Mouse (Mus musculus): ENCODE results near the gene Cnp. TPM values are rescaled to one million over a fixed set of nuclear protein-coding genes. Genes with fewer than 3 reads are reported as not detected.
"Not testable (repeated sequence)": the region's sequence is repeated elsewhere in the genome, so short reads cannot be mapped to it uniquely, and the experiment has no call there.

Cnp gene
- 25.2 and 26.1 TPM in 2 replicates for polyA plus RNA-seq (2012; rRNA removed)

DNA sequence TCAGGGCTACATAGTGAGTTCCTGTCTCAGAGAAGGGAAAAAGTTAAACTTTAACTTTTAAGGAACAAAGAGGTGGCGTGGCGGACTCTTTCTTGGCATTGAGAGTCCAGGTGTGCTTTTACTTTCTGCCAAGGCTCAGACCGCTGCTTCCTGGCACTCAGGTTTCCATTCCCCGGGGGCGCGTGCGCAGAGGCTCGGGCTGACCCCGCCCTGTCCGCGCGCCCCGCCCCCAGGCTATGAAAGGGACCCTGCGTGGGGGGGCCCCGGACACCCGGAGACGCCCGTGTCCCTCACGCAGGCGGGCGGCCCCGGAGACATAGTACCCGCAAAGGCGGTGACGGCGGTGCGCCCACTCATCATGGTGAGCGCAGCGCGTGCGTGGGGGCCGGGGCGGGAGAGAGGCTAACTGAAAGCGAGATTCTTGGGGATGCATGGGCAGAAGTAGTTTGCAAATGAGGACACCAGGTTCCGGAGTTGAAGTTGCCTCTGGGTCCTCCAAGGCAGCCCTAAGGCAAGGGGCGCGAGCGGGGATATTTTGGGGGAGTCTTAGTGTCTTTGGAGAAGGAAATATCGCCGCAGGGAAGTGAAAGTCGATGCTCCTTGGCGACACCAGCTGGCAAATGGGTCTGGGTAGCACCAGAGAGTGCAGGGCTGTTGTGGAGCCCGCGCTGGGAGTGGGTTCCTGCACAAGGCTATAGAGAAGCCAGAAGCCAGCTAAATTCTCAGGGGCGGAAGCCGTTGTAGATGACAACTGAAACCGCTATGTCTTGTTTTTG is at the start of gene Cnp:
Cnp (plus strand) TSS at position 197 of the 776 bp plus-strand sequence.
- no peak for DNase-seq (ENCODE audit: low read depth)

DNA sequence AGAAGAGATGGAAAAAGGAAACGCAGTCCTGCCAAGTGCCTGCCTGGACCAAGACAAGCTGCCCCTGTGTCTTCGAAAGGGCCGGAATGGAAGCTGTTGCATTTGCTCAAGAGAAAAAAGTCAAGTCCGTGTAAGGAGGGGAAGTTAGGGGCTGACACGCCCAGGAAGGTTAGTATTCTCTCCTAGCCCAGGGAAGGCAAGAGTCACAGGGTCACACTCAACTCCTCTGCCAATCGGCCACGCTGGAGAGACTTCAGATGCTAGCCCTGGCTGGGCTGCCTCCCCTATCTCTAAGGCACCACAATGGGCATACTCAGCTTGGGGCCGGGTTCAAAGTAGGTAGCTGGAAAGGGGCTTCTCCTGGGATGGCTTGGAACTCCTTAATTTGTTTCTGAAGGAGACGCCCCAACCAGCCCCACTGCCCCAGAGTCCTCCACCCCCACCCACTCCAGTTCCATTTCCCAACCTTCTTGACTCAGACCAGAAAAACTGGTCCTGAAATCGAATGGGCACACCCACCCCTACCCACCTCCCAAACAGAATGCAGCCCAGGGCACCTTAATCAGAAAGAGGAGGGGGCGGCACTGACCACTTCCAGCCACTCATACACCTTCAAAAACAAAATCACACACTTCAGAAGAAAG is 49.6 kb upstream of the Cnp start:
- DNase-seq (ENCODE audit: low read depth), result no peak

DNA sequence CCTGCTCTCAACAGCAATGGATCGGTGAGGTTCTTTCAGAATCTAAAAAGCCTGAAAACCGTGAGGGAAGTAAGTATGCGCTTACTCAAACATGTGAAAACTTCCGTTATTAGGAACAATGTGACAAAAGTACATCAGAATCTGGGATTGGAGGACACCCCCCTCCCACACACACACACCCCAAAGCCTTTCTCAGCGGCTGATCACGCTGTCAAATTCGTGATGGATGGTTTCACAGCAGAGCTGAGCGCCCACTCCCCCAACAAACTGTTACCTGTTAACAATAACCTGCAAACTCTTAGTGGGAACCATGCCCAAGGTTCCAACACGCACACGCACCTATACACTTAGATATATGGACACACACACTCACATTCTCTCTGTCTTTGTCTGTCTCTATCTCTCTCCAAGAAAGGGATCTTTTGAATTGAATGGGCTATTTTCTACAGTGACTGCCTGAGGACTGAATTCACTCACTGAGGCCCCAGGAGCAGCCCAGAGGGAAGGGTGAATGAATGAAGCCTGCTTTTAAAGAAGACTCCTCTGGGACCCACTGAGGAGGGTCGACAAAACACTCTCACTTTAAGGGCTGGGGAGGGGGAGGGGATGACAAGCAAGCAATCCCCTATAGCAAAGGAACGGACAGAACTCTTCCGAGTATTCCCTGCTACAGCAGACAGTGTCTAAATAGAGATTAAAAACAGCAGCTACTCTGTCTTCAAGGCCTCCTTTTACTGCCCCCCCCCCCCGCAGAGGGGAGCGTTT is 48.5 kb upstream of the Cnp start:
- no peak for DNase-seq (ENCODE audit: low read depth)

DNA sequence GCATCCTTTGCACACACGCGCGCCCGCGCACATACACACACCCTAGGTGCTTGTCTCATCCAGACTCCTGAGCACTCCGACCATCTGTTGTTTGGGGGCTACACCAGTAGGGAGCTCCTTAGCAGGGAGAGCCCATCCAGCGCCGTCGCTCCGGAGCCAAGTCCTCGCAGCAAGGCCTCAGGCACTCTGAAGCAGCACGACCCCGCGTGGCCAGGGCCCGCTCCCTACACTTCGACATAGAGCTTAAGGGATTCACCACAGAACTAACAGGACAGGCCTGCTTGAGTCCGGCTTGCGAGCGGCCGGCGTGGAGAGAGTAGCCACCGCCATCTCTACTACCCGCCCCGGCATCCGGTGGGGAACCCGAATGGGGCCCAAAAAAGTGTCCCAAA is 47.6 kb upstream of the Cnp start:
- DNase-seq (ENCODE audit: low read depth), result no peak

DNA sequence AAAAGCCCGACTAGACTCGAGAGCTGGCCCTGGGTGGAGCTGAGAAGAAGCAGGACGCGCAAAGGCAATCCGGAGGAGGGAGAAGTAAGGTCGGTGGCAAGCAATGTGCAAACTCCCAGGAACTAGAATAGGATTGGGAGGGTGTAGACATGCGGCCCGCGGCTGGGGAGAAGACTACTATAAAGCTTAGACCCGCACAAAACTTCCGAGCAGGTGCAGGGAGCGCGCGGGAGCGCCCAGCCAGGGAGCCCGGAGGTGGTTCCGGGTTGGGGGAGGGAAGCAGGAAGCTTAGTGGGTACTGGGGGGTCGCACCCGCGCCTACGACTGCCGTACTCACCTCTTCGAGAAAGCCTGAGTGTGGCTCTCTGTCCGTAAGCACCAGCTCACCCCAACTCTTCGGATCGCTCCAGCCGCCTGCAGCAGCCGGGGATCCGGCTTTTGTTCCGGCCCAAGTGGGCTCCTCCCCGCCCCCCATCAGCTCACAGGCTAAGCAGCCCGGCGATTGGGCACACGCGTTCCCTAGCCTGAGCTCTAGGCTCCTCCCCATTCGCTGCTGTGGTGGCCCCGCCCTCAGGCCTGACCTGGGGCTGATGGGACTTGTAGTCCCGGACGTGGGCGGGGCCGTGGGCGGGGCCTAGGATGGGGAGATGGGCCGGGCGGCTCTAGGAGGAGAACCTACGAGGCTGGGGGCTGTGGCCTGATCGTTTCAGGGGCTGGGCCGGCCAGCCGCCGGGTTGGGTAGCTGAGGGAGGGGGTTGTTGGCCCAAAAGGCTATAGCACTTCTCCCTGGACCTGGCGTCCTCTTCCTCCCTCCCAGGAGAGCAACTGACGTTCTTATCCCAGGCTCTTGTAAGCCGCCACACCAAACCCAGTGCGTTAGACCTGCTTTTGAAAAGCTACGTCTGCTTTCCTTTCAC is 47.0 kb upstream of the Cnp start, which contains the start of gene Acly:
Acly (minus strand) TSS at position 543 of the 917 bp plus-strand sequence.
- peak; percentile 84 for DNase-seq (ENCODE audit: low read depth)

DNA sequence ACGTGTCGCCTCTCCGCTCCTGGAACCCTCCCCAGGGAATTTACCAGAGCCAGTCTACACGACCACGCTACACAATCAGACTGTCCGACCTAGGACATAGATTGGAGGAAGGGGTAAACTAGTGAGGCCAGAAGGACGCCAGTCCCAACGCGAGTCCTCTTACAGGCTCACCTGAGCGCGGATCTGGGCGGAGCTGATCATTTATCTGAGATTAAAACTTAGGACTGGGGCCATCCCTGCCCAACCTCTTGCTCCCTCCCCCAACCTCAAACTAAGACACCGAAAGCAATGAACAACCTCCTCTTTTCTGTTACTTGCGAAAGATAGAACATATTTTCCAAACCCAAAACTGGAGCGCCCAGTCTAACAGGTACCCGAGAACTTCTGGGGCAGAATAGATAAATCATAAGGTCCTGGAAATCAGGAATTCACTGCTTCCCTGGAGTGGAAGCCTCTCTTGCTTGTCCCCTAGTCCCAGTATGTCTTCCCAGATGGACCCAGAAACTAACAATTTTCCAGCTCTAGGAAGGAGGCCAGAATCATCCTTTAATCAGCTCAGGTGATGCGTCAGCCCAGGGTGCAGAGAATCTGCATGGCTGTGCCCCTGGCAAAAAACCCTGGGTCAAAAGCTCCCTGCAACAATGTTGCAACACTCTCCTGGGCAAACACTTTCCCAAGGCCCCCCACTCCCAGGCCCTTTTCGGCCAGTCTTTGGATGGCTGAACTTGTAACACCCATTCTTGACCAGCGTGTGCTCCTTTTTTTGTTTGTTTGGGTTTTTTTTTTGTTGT is 46.1 kb upstream of the Cnp start:
- peak; percentile 77 for DNase-seq (ENCODE audit: low read depth)

DNA sequence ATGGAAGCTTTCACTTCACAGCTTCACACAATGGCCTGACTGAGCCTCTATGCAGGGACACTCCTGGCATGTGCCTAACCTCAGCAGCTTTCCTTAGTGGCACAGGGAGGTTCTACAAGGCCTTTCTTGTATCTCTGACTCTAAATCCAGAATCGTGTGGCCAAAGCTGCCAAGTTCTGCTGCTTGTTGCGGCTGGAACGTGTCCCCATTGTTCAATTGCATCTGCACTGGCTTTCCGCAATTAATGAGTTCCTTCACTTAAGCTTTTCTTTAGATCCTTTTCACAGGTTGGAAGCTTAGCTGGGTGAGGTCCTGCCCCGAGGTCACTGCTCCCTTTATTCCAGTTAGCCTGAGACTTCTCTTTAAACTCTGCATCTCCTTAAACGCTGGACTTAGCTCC is 40.8 kb upstream of the Cnp start:
- DNase-seq (ENCODE audit: low read depth), result no peak

DNA sequence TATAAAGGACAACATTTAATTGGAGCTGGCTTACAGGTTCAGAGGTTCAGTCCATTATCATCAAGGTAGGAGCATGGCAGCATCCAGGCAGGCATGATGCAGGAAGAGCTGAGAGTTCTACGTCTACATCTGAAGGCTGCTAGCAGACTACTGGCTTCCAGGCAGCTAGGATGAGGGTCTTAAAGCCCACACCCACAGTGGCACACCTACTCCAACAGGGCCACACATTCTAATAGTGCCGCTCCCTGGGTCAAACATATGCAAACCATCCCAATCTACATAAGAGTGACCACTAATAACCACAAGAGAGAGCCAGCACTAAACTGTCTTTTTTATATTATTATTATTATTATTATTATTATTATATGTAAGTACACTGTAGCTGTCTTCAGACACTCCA is 40.3 kb upstream of the Cnp start:
- DNase-seq (ENCODE audit: low read depth), result not testable (repeated sequence)

DNA sequence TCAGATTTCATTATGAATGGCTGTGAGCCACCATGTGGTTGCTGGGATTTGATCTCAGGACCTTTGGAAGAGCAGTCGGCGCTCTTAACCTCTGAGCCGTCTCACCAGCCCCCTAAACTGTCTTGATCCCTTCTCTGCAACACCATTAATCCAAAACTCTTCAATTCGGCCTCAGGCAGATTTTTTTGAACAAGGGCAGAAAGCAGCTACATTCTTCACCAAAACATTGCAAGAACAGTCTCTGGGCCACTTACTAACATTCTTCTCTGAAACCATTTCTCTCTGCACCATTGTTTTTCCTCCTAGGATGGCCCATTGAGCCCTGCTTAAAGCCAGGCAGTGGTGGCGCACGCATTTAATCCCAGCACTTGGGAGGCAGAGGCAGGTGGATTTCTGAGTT is 39.9 kb upstream of the Cnp start:
- not testable (repeated sequence) for DNase-seq (ENCODE audit: low read depth)

DNA sequence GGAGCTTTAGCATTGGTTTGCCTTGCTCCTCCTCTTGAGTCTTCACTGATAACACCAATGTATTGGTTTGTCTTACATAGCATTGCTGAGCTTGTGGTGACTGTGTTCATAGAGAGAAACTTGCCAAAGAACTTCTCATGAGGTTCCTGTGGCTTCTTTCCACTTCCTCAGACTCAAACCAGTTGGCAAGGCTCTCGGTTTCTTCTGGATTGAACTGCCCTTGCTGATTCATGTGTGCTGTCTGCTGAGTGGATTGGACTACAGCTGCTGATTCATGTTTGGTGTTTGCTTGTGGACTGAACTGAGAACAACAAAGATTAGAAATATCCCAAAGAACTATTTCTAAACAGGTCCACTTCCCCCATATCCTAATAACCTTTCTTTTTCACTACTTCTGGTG is 38.7 kb upstream of the Cnp start:
- no peak for DNase-seq (ENCODE audit: low read depth)

DNA sequence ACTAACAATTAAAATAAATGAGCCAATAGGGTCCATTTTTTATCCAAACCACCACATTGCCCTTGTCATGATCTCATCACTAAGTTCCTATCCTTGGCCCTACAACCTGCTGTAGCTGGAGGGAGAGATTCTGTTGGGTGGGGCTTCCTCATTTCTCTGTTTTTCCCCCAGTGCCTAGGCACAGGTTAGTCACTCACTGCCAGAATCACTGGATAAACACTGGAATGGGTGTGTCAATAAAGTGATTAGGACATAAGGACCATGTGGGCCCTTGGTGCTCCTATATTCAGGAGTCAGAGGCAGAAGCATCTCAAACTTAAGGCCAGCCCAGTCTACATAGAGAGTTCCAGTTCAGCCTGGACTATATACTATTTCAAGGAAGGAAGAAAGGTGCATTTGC is 38.2 kb upstream of the Cnp start:
- no peak for DNase-seq (ENCODE audit: low read depth)

DNA sequence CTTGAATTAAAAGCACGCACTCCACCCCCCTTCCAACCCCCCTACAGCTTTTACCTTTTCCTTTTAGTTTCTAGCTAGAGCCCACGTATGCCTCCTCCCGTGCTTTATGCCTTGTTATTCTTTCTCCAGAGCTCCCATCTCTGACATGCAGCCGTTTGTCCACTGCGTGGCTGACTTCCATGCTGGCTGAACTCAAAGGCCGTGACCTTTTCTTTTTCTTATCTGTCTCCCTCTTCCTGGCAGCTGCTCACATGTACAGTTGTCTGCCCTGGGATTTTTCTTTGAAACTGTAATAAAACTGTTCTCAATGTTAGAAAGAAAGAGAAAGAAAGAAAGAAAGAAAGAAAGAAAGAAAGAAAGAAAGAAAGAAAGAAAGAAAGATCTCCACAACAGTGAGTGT is 33.7 kb upstream of the Cnp start:
- DNase-seq (ENCODE audit: low read depth), result no peak

DNA sequence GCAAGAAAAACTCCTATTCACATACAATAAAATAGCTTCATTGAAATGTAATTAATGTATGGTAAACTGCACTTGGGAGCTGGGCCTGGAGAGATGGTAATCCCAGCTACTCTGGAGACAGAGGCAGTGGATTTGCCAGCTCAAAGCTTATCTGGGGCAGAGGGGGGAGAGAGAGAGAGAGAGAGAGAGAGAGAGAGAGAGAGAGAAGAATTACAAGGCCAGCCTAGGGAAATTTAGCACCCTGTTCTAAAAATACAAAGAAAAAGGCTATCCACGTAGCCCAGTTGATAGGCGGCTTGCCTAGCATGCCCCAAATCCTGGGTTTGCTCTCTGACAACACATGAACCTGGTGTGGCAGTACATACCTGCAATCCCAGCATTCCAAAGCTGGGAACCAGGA is 33.1 kb upstream of the Cnp start:
- DNase-seq (ENCODE audit: low read depth), result no peak

DNA sequence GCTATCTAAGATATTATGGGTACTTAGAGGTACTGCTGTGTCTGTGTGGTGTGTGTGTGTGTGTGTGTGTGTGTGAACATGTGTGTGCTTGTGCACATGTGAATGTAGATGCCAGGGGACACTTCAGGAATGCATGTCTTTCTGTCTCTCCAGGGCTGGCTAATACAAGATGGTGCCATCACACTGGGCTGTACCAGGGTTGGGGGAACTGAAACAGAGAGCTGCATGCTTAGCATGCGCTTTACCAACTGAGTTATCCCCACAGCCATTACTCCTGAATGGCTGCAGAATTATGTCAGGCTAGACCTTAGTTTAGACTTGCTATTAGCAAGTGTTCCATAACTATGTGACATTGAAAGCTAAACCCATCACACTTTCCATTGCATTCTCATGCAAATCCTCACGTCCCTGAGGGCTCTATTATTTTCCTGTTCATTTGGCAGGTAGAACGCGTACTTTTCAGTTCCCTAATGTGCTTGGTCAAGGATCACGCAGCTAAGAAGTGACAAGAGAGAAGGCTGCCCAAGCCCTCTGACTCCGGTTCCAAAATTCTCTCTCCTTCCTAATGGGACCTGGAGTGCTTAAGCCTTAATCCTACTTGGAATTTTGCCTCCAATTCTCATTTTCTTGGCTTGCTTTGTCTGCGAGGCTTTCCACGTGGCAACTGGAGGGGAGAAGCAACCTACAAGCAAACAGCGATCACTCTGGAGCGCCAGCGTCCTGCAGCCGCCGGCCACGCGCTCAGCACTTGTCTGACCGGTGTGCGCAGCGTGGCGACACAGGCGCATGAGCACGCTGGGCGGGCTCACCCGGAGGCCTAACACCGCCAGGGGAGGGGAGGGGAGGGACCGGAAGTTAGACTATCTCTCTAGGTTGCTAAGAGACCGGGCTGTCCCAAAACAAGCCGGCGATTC is 29.6 kb upstream of the Cnp start, which contains the start of gene Ttc25:
Ttc25 (plus strand) TSS at position 776 of the 914 bp plus-strand sequence.
- DNase-seq (ENCODE audit: low read depth), result peak; percentile 98

DNA sequence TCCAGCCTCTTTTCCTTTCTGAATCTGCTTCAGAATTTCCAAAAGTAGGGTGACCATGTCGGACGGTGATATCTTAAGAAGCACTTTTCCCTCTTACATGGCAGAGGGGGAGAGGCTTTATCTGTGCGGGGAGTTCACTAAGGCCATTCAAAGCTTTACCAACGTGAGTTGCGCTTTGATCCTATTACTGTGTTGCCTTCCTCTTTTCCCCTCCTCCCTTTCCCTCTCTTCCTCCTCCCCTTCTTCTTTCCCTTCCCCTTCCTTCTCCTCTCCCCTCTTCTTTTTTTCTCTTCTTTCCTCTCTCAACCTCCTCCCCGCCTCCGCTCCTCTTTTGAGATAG is 29.0 kb upstream of the Cnp start:
- no peak for DNase-seq (ENCODE audit: low read depth)

DNA sequence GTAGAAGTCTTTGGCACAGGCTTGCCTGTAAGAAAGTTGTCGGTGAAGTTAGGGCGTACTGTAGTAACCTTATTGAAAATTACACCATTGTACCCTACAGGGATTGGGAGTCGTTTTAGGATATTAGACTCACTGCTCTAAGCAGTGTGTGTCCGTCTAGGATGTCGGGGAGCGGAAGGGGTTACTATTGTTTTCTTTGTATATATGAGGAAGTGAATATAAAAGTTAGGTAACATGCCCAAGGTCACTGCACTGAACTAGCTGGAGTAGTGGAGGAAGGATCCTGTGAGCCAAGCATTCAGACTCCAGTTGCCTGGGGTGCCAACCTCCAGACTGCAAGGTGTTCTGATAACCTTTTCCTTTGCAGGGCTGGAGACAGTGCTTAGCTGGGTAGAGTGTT is 27.7 kb upstream of the Cnp start:
- DNase-seq (ENCODE audit: low read depth), result no peak

DNA sequence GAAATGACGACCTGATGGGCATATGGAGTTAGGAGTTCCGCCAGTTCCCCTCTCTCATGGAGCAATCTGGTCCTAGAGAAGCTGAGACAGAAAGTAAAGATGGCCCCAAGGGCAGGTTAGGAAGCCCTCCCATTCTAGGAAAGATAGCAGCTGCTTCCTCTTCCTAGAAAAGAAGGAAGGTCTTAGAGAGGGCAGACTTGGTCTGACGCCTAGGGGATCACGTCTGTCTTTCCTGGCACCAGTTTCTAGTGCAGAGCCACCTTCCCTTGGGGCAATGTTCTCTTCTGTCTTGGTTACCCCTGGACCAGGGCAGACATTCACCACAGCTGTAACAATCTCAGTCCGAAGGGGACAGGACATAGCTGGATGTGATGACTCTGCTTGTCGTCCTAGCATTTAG is 26.6 kb upstream of the Cnp start:
- DNase-seq (ENCODE audit: low read depth), result no peak

DNA sequence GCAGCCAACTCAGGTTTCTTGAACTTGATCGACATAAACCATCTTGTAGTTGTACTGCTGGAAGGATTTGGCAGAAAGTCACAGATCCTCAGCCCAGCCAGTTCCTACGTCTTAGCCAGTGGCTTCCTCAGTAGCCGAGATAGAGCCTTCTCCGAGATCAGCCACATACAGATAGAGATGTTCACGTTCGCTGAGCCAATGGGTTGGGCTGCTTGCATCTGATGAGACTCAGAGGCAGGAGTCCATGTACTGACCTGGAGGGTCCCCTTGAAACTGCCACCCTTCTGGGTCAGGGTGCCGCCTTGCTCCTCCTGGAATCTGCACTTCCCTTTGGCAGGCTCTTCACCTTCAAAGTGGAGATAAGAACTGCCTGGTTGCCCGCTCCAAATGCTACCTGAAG is 25.2 kb upstream of the Cnp start:
- DNase-seq (ENCODE audit: low read depth), result no peak

DNA sequence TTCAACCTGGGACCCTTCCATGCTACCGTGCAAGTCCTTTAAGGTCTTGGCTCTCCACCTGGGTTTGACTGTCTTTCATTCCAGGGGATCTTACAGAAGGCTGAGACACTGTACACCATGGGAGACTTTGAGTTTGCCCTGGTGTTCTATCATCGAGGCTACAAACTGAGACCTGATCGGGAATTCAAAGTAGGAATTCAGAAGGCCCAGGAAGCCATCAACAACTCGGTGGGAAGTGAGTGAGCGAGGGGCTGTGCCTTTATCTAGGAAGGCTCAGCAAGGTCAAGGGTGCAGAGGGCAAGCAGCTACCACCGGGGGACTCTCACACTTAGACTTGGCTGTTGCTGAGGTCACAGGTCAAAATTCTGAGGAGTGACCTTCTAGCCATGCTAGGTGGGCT is 24.6 kb upstream of the Cnp start:
- no peak for DNase-seq (ENCODE audit: low read depth)

DNA sequence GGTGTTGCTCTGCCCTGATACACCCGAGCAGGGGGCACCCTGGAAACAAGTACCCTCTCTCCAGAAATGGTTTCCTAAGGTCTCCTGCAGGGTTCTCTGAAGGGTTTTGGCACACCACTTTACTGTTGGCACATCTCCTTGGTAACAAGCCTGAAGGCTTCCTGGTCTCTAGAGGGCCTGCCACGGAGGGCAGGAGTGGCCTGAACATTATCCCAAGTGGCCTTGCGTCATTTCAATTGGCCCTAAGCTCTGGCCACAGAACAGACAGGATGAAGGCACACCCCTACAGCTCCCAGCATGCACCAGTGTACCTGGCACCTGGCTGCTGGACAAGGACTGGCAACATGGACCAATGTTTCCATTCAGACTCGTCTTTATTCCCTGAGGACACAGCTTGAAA is 21.9 kb upstream of the Cnp start:
- no peak for DNase-seq (ENCODE audit: low read depth)
